ENCODE assay signal across 14 mouse cellular contexts in genomic region chr16:18236676-18237501, GRCm38 (mm10). TPM values are rescaled to one million over a fixed set of nuclear protein-coding genes. Genes with fewer than 3 reads are reported as not detected.
A peak's percentile ranks its signal among the peaks of the same experiment; 100 is the strongest.
DNase-seq lines count a peak whose midpoint lies in the region; ATAC-seq lines count a peak whose summit lies in the region.
"Had no signal": no experiment of that assay in that cellular context is flagged by ENCODE, and none has a peak within 500 bp of the region (broad histone marks: within the 10 kb centered on the region; RNA-seq: fewer than 3 reads in every experiment).

No protein-coding gene starts in this region.

- peak overlapping the region; percentile 93; the same call in 1 of the 2 replicates for H3K4me3 ChIP-seq in heart, embryonic 10.5 days
- no peak overlapping the region for H3K4me3 ChIP-seq in limb, embryonic 12.5 days (replicated peaks)
- H3K4me3 ChIP-seq in limb, embryonic 10.5 days, result no peak overlapping the region
- H3K4me3 ChIP-seq in midbrain, embryonic 16.5 days (ENCODE audit: low read depth, low read length), result no peak overlapping the region

- WGBS in heart, embryonic 10.5 days, result 76% methylated on average over 7 of the region's 7 CpGs
- WGBS in limb, embryonic 12.5 days, result 74% methylated on average over 7 of the region's 7 CpGs
- 79% methylated on average over 7 of the region's 7 CpGs for WGBS in limb, embryonic 10.5 days
- 70% methylated on average over 7 of the region's 7 CpGs for WGBS in midbrain, embryonic 16.5 days

- no peak for ATAC-seq in limb, embryonic 12.5 days (ENCODE audit: insufficient number of reproducible peaks, insufficient read depth, low FRiP score, low TSS enrichment, low read depth)
- ATAC-seq in midbrain, embryonic 16.5 days, result no peak
- ATAC-seq: lung, postnatal 0 days had no signal

- H3K4me2 ChIP-seq in limb, embryonic 12.5 days, result peak overlapping the region; percentile 93
- no peak overlapping the region for H3K4me2 ChIP-seq in midbrain, embryonic 16.5 days (ENCODE audit: low read length)

- no peaks in the 10 kb centered on the region for H3K27me3 ChIP-seq in heart, embryonic 10.5 days (ENCODE audit: insufficient read depth, poor library complexity, severe bottlenecking)
- H3K27me3 ChIP-seq in limb, embryonic 12.5 days, result no peaks in the 10 kb centered on the region
- no peaks in the 10 kb centered on the region for H3K27me3 ChIP-seq in limb, embryonic 10.5 days (ENCODE audit: low read depth, poor library complexity, severe bottlenecking)
- H3K27me3 ChIP-seq in midbrain, embryonic 16.5 days (ENCODE audit: control insufficient read depth, insufficient read depth, low read depth, low read length), result no peaks in the 10 kb centered on the region

- H3K4me1 ChIP-seq in heart, embryonic 10.5 days, result peaks cover 29% of the 10 kb centered on the region
- H3K4me1 ChIP-seq in limb, embryonic 12.5 days (replicated peaks), result peaks cover 25% of the 10 kb centered on the region
- H3K4me1 ChIP-seq in limb, embryonic 10.5 days, result peaks cover 33% of the 10 kb centered on the region
- H3K4me1 ChIP-seq in midbrain, embryonic 16.5 days (ENCODE audit: control insufficient read depth, insufficient read depth, low read length), result peaks cover 22% of the 10 kb centered on the region

- H3K27ac ChIP-seq in heart, embryonic 10.5 days, result no peak overlapping the region
- H3K27ac ChIP-seq in limb, embryonic 12.5 days, result no peak overlapping the region; the same call in 1 of the 2 replicates
- no peak overlapping the region for H3K27ac ChIP-seq in limb, embryonic 10.5 days
- no peak overlapping the region for H3K27ac ChIP-seq in midbrain, embryonic 16.5 days (ENCODE audit: low read length)

- H3K9me3 ChIP-seq in heart, embryonic 10.5 days, result no peaks in the 10 kb centered on the region
- H3K9me3 ChIP-seq in limb, embryonic 12.5 days, result no peaks in the 10 kb centered on the region
- no peaks in the 10 kb centered on the region for H3K9me3 ChIP-seq in limb, embryonic 10.5 days (replicated peaks)
- no peaks in the 10 kb centered on the region for H3K9me3 ChIP-seq in midbrain, embryonic 16.5 days (replicated peaks; ENCODE audit: control insufficient read depth, low read length, poor library complexity, severe bottlenecking)

- DNase-seq in heart, embryonic 10.5 days (ENCODE audit: low spot score), result no peak
- no peak for DNase-seq in heart, adult 9 months (ENCODE audit: low spot score in 2 of 2)
- DNase-seq in limb, embryonic 10.5 days (ENCODE audit: low spot score), result no peak
- DNase-seq in MN1 (ENCODE audit: low spot score), result peak; percentile 31
- DNase-seq in retina, embryonic 14.5 days (ENCODE audit: low spot score), result no peak
- DNase-seq in thymus, postnatal 0 days (ENCODE audit: low spot score), result no peak
- DNase-seq: adrenal gland, adult 8-10 months; cerebellum, adult 9-10 months; heart, postnatal 36 days; right cerebral cortex, postnatal 25 days had no signal

- peaks cover 44% of the 10 kb centered on the region for H3K36me3 ChIP-seq in heart, embryonic 10.5 days
- peaks cover 45% of the 10 kb centered on the region for H3K36me3 ChIP-seq in limb, embryonic 12.5 days
- H3K36me3 ChIP-seq in limb, embryonic 10.5 days, result peaks cover 53% of the 10 kb centered on the region
- H3K36me3 ChIP-seq in midbrain, embryonic 16.5 days (ENCODE audit: control insufficient read depth, insufficient read depth, low read length), result peaks cover 22% of the 10 kb centered on the region

- H3K9ac ChIP-seq in limb, embryonic 12.5 days (replicated peaks), result peak overlapping the region; percentile 85; the same call in 1 of the 2 replicates
- peak overlapping the region; percentile 84; the same call in 1 of the 2 replicates for H3K9ac ChIP-seq in midbrain, embryonic 16.5 days (ENCODE audit: low read depth, low read length)

RNA-seq across cellular contexts. Expression of gene Zdhhc8, which starts 2.0 kb away (rescaled TPM):
- polyA plus RNA-seq in heart, embryonic 10.5 days (2016; fragmentation: Nextera tagmentation; extraction: Ambion mirVana), result 21.2 and 27.5 TPM in 2 replicates
- polyA plus RNA-seq in limb, embryonic 12.5 days (2016; fragmentation: Nextera tagmentation; extraction: Ambion mirVana), result 18.5 and 20.0 TPM in 2 replicates
- polyA plus RNA-seq in limb, embryonic 10.5 days (2016; fragmentation: Nextera tagmentation; extraction: Ambion mirVana), result 14.1 and 16.7 TPM in 2 replicates
- 13.8 and 17.9 TPM in 2 replicates for polyA plus RNA-seq in midbrain, embryonic 16.5 days (2015; fragmentation: Nextera tagmentation; extraction: Ambion mirVana)
- 25.2 and 27.1 TPM in 2 replicates for polyA plus RNA-seq in thymus, postnatal 0 days (2015; fragmentation: Nextera tagmentation; extraction: Ambion mirVana)

RNA-seq across cellular contexts. Expression of gene Trmt2a, which starts 11.6 kb away (rescaled TPM):
- 83.3 and 111 TPM in 2 replicates for polyA plus RNA-seq in heart, embryonic 10.5 days (2016; fragmentation: Nextera tagmentation; extraction: Ambion mirVana)
- polyA plus RNA-seq in limb, embryonic 12.5 days (2016; fragmentation: Nextera tagmentation; extraction: Ambion mirVana), result 119 and 122 TPM in 2 replicates
- 118 and 122 TPM in 2 replicates for polyA plus RNA-seq in limb, embryonic 10.5 days (2016; fragmentation: Nextera tagmentation; extraction: Ambion mirVana)
- 105 and 106 TPM in 2 replicates for polyA plus RNA-seq in midbrain, embryonic 16.5 days (2015; fragmentation: Nextera tagmentation; extraction: Ambion mirVana)
- polyA plus RNA-seq in thymus, postnatal 0 days (2015; fragmentation: Nextera tagmentation; extraction: Ambion mirVana), result 86.9 and 88.5 TPM in 2 replicates

RNA-seq across cellular contexts. Expression of gene Ranbp1, which starts 11.6 kb away (rescaled TPM):
- 601 and 873 TPM in 2 replicates for polyA plus RNA-seq in heart, embryonic 10.5 days (2016; fragmentation: Nextera tagmentation; extraction: Ambion mirVana)
- 943 and 976 TPM in 2 replicates for polyA plus RNA-seq in limb, embryonic 12.5 days (2016; fragmentation: Nextera tagmentation; extraction: Ambion mirVana)
- polyA plus RNA-seq in limb, embryonic 10.5 days (2016; fragmentation: Nextera tagmentation; extraction: Ambion mirVana), result 1,185 and 1,368 TPM in 2 replicates
- polyA plus RNA-seq in midbrain, embryonic 16.5 days (2015; fragmentation: Nextera tagmentation; extraction: Ambion mirVana), result 359 and 384 TPM in 2 replicates
- 582 and 637 TPM in 2 replicates for polyA plus RNA-seq in thymus, postnatal 0 days (2015; fragmentation: Nextera tagmentation; extraction: Ambion mirVana)

RNA-seq across cellular contexts. Expression of gene Ccdc188, which starts 19.2 kb away (rescaled TPM):
- not detected in 2 replicates for polyA plus RNA-seq in heart, embryonic 10.5 days (2016; fragmentation: Nextera tagmentation; extraction: Ambion mirVana)
- polyA plus RNA-seq in limb, embryonic 12.5 days (2016; fragmentation: Nextera tagmentation; extraction: Ambion mirVana), result not detected in 2 replicates
- not detected in 2 replicates for polyA plus RNA-seq in limb, embryonic 10.5 days (2016; fragmentation: Nextera tagmentation; extraction: Ambion mirVana)
- 0.14 TPM in 1 of 2 replicates, not detected in the other for polyA plus RNA-seq in midbrain, embryonic 16.5 days (2015; fragmentation: Nextera tagmentation; extraction: Ambion mirVana)
- polyA plus RNA-seq in thymus, postnatal 0 days (2015; fragmentation: Nextera tagmentation; extraction: Ambion mirVana), result 0.13 TPM in 1 of 2 replicates, not detected in the other
- polyA plus RNA-seq: lung, postnatal 0 days; neural tube, embryonic 11.5 days had no signal

RNA-seq across cellular contexts. Expression of gene Gm49776, which starts 21.2 kb away (rescaled TPM):
- 1.4 and 4.0 TPM in 2 replicates for polyA plus RNA-seq in heart, embryonic 10.5 days (2016; fragmentation: Nextera tagmentation; extraction: Ambion mirVana)
- 3.3 and 7.5 TPM in 2 replicates for polyA plus RNA-seq in limb, embryonic 12.5 days (2016; fragmentation: Nextera tagmentation; extraction: Ambion mirVana)
- polyA plus RNA-seq in limb, embryonic 10.5 days (2016; fragmentation: Nextera tagmentation; extraction: Ambion mirVana), result 2.5 TPM in 1 of 2 replicates, not detected in the other
- polyA plus RNA-seq in midbrain, embryonic 16.5 days (2015; fragmentation: Nextera tagmentation; extraction: Ambion mirVana), result not detected in 2 replicates
- polyA plus RNA-seq in thymus, postnatal 0 days (2015; fragmentation: Nextera tagmentation; extraction: Ambion mirVana), result 2.4 and 6.3 TPM in 2 replicates
